Mouse (Mus musculus): ENCODE results near the gene Otulinl.
A peak's percentile ranks its signal among the peaks of the same experiment; 100 is the strongest.
"Not testable (repeated sequence)": the region's sequence is repeated elsewhere in the genome, so short reads cannot be mapped to it uniquely, and the experiment has no call there.

Otulinl gene

GRCm38 (mm10) chr15:27681419-27682187, at the start of gene Otulinl:
TSS of gene Otulinl (minus strand) at chr15:27681579.
- DNase-seq (ENCODE audit: low read depth, low spot score) = peak; percentile 76

GRCm38 (mm10) chr15:27726228-27726627, 44.8 kb upstream of the Otulinl start:
- no peak for DNase-seq (ENCODE audit: low read depth, low spot score)

- no peak for DNase-seq (ENCODE audit: low read depth, low spot score)
Measured at GRCm38 (mm10) chr15:27724796-27725680, 43.7 kb upstream of the Otulinl start.

GRCm38 (mm10) chr15:27724298-27724697, 42.9 kb upstream of the Otulinl start:
- no peak for DNase-seq (ENCODE audit: low read depth, low spot score)

GRCm38 (mm10) chr15:27723746-27724145, 42.4 kb upstream of the Otulinl start:
- no peak for DNase-seq (ENCODE audit: low read depth, low spot score)

- DNase-seq (ENCODE audit: low read depth, low spot score) = not testable (repeated sequence)
Measured at GRCm38 (mm10) chr15:27720297-27720696, 38.9 kb upstream of the Otulinl start.

- no peak for DNase-seq (ENCODE audit: low read depth, low spot score)
Measured at GRCm38 (mm10) chr15:27718668-27719067, 37.3 kb upstream of the Otulinl start.

GRCm38 (mm10) chr15:27715331-27715730, 34.0 kb upstream of the Otulinl start:
- DNase-seq (ENCODE audit: low read depth, low spot score) = no peak

- DNase-seq (ENCODE audit: low read depth, low spot score) = no peak
Measured at GRCm38 (mm10) chr15:27710698-27711097, 29.3 kb upstream of the Otulinl start.

- DNase-seq (ENCODE audit: low read depth, low spot score) = no peak
Measured at GRCm38 (mm10) chr15:27708968-27709612, 27.7 kb upstream of the Otulinl start.

- no peak for DNase-seq (ENCODE audit: low read depth, low spot score)
Measured at GRCm38 (mm10) chr15:27708499-27708898, 27.1 kb upstream of the Otulinl start.

- no peak for DNase-seq (ENCODE audit: low read depth, low spot score)
Measured at GRCm38 (mm10) chr15:27702972-27703313, 21.6 kb upstream of the Otulinl start.

- DNase-seq (ENCODE audit: low read depth, low spot score) = no peak
Measured at GRCm38 (mm10) chr15:27702031-27702971, 20.9 kb upstream of the Otulinl start.

GRCm38 (mm10) chr15:27697632-27698031, 16.3 kb upstream of the Otulinl start:
- DNase-seq (ENCODE audit: low read depth, low spot score) = no peak

- no peak for DNase-seq (ENCODE audit: low read depth, low spot score)
Measured at GRCm38 (mm10) chr15:27693235-27693634, 11.9 kb upstream of the Otulinl start.

GRCm38 (mm10) chr15:27692161-27692560, 10.8 kb upstream of the Otulinl start:
- no peak for DNase-seq (ENCODE audit: low read depth, low spot score)

- DNase-seq (ENCODE audit: low read depth, low spot score) = no peak
Measured at GRCm38 (mm10) chr15:27691213-27691612, 9.8 kb upstream of the Otulinl start.

- no peak for DNase-seq (ENCODE audit: low read depth, low spot score)
Measured at GRCm38 (mm10) chr15:27688041-27688651, 6.8 kb upstream of the Otulinl start.

GRCm38 (mm10) chr15:27684813-27685212, 3.4 kb upstream of the Otulinl start:
- no peak for DNase-seq (ENCODE audit: low read depth, low spot score)

GRCm38 (mm10) chr15:27683206-27683605, 1.8 kb upstream of the Otulinl start:
- DNase-seq (ENCODE audit: low read depth, low spot score) = no peak

- no peak for DNase-seq (ENCODE audit: low read depth, low spot score)
Measured at GRCm38 (mm10) chr15:27682619-27683018, 1.2 kb upstream of the Otulinl start.
